Mouse (Mus musculus): ENCODE measurements around the gene Usp2. TPM values are rescaled to one million over a fixed set of nuclear protein-coding genes. Genes with fewer than 3 reads are reported as not detected.

The Usp2 gene
- polyA plus RNA-seq, 1 experiment from 2014 or later = 31.9 TPM

- WGBS = 69% methylated on average over 15 of the region's 15 CpGs
- ATAC-seq (replicated peaks; ENCODE audit: low FRiP score) = no peak
- H3K4me3 ChIP-seq (replicated peaks) = peak overlapping the region; percentile 65
- 0 out of 2 replicates have a peak overlapping the region, but pooled peaks have one; percentile 13 for H3K27ac ChIP-seq
- peak overlapping the region; percentile 73 for H3K9ac ChIP-seq
- H3K36me3 ChIP-seq = peaks cover 5% of the 10 kb centered on the region; the same call in 1 of the 2 replicates
- H3K4me1 ChIP-seq = peaks cover 81% of the 10 kb centered on the region
- peak overlapping the region; percentile 99 for H3K4me2 ChIP-seq
- peaks cover 20% of the 10 kb centered on the region for H3K27me3 ChIP-seq
- H3K9me3 ChIP-seq (replicated peaks) = no peaks in the 10 kb centered on the region
These were observed 19.2 kb downstream of the Usp2 start for GRCm38 (mm10) chr9:44085741-44086665.

- Histone ChIP-seq H3K27me3 (peaks cover 20% of the 10 kb centered on the region), H3K27ac (no peak overlapping the region), H3K4me3 (replicated peaks) (no peak overlapping the region), H3K9me3 (replicated peaks) (no peaks in the 10 kb centered on the region), H3K4me2 (peak overlapping the region; percentile 99), H3K36me3 (peaks cover 14% of the 10 kb centered on the region), H3K4me1 (peaks cover 76% of the 10 kb centered on the region), H3K9ac (no peak overlapping the region)
- WGBS = 44% methylated on average over 10 of the region's 10 CpGs
- no peak for ATAC-seq (replicated peaks; ENCODE audit: low FRiP score)
These were observed 20.1 kb downstream of the Usp2 start for GRCm38 (mm10) chr9:44086960-44087359.

GRCm38 (mm10) chr9:44087761-44088455 is 21.1 kb downstream of the Usp2 start:
- H3K4me3 ChIP-seq (replicated peaks) = 0 out of 2 replicates have a peak overlapping the region, but pooled peaks have one; percentile 7
- ATAC-seq (replicated peaks; ENCODE audit: low FRiP score) = no peak
- peaks cover 13% of the 10 kb centered on the region for H3K27me3 ChIP-seq
- 10% methylated on average over 15 of the region's 15 CpGs for WGBS
- H3K36me3 ChIP-seq = peaks cover 24% of the 10 kb centered on the region
- peaks cover 72% of the 10 kb centered on the region for H3K4me1 ChIP-seq
- peak overlapping the region; percentile 0; the same call in 1 of the 2 replicates for H3K9ac ChIP-seq
- peak overlapping the region; percentile 54 for H3K27ac ChIP-seq
- no peaks in the 10 kb centered on the region for H3K9me3 ChIP-seq (replicated peaks)
- peak overlapping the region; percentile 99 for H3K4me2 ChIP-seq

GRCm38 (mm10) chr9:44088877-44089608 is 22.2 kb downstream of the Usp2 start:
- Histone ChIP-seq H3K36me3 (peaks cover 30% of the 10 kb centered on the region), H3K27ac (no peak overlapping the region), H3K4me1 (peaks cover 63% of the 10 kb centered on the region), H3K27me3 (peaks cover 10% of the 10 kb centered on the region), H3K9ac (no peak overlapping the region), H3K9me3 (replicated peaks) (no peaks in the 10 kb centered on the region), H3K4me3 (replicated peaks) (no peak overlapping the region), H3K4me2 (0 out of 2 replicates have a peak overlapping the region, but pooled peaks have one; percentile 9)
- 53% methylated on average over 12 of the region's 12 CpGs for WGBS
- no peak for ATAC-seq (replicated peaks; ENCODE audit: low FRiP score)

GRCm38 (mm10) chr9:44093612-44094503 is 27.0 kb downstream of the Usp2 start:
- Histone ChIP-seq H3K4me2 (peak overlapping the region; percentile 24; the same call in 1 of the 2 replicates), H3K4me1 (peaks cover 27% of the 10 kb centered on the region), H3K36me3 (peaks cover 33% of the 10 kb centered on the region), H3K27ac (no peak overlapping the region), H3K9ac (no peak overlapping the region), H3K27me3 (no peaks in the 10 kb centered on the region), H3K4me3 (replicated peaks) (no peak overlapping the region), H3K9me3 (replicated peaks) (no peaks in the 10 kb centered on the region)
- ATAC-seq (replicated peaks; ENCODE audit: low FRiP score) = peak; percentile 69
- 32% methylated on average over 24 of the region's 24 CpGs for WGBS

- no peak overlapping the region for H3K9ac ChIP-seq
- H3K4me3 ChIP-seq (replicated peaks) = no peak overlapping the region
- H3K36me3 ChIP-seq = peaks cover 33% of the 10 kb centered on the region
- no peak for ATAC-seq (replicated peaks; ENCODE audit: low FRiP score)
- 84% methylated on average over 3 of the region's 3 CpGs for WGBS
- H3K27ac ChIP-seq = no peak overlapping the region
- no peak overlapping the region for H3K4me2 ChIP-seq
- peaks cover 18% of the 10 kb centered on the region for H3K4me1 ChIP-seq
- H3K9me3 ChIP-seq (replicated peaks) = no peaks in the 10 kb centered on the region
- H3K27me3 ChIP-seq = no peaks in the 10 kb centered on the region
These were observed 27.9 kb downstream of the Usp2 start for GRCm38 (mm10) chr9:44094737-44095136.

GRCm38 (mm10) chr9:44095781-44096180 is 29.0 kb downstream of the Usp2 start:
- Histone ChIP-seq H3K36me3 (peaks cover 36% of the 10 kb centered on the region), H3K9me3 (replicated peaks) (no peaks in the 10 kb centered on the region), H3K27ac (no peak overlapping the region), H3K9ac (no peak overlapping the region), H3K27me3 (no peaks in the 10 kb centered on the region), H3K4me1 (peaks cover 13% of the 10 kb centered on the region), H3K4me3 (replicated peaks) (no peak overlapping the region), H3K4me2 (no peak overlapping the region)
- WGBS = 92% methylated on average over 9 of the region's 9 CpGs
- no peak for ATAC-seq (replicated peaks; ENCODE audit: low FRiP score)

GRCm38 (mm10) chr9:44096536-44096935 is 29.7 kb downstream of the Usp2 start:
- no peak for ATAC-seq (replicated peaks; ENCODE audit: low FRiP score)
- H3K4me1 ChIP-seq = peaks cover 16% of the 10 kb centered on the region
- peaks cover 28% of the 10 kb centered on the region for H3K36me3 ChIP-seq
- WGBS = 47% methylated on average over 9 of the region's 9 CpGs
- H3K9me3 ChIP-seq (replicated peaks) = no peaks in the 10 kb centered on the region
- no peaks in the 10 kb centered on the region for H3K27me3 ChIP-seq
- H3K9ac ChIP-seq = no peak overlapping the region
- H3K4me3 ChIP-seq (replicated peaks) = no peak overlapping the region
- H3K4me2 ChIP-seq = no peak overlapping the region
- H3K27ac ChIP-seq = 0 out of 2 replicates have a peak overlapping the region, but pooled peaks have one; percentile 14

GRCm38 (mm10) chr9:44101490-44101889 is 34.7 kb downstream of the Usp2 start, which contains the start of gene Mfrp:
Mfrp (plus strand) TSS chr9:44101729.
- Histone ChIP-seq H3K36me3 (peaks cover 20% of the 10 kb centered on the region), H3K27me3 (no peaks in the 10 kb centered on the region), H3K27ac (0 out of 2 replicates have a peak within 1 kb of the TSS, but pooled peaks have one; percentile 13), H3K9ac (no peak within 1 kb of the TSS), H3K9me3 (replicated peaks) (no peaks in the 10 kb centered on the region), H3K4me3 (replicated peaks) (no peak within 1 kb of the TSS), H3K4me2 (peak within 1 kb of the TSS; percentile 12; the same call in 1 of the 2 replicates), H3K4me1 (peaks cover 23% of the 10 kb centered on the region)
- ATAC-seq (replicated peaks; ENCODE audit: low FRiP score) = peak; percentile 31; the same call in 1 of the 2 replicates
- 47% methylated on average over 9 of the region's 9 CpGs for WGBS

- Histone ChIP-seq H3K9ac (no peak overlapping the region), H3K4me1 (peaks cover 57% of the 10 kb centered on the region), H3K4me2 (no peak overlapping the region), H3K4me3 (replicated peaks) (no peak overlapping the region), H3K36me3 (peaks cover 35% of the 10 kb centered on the region), H3K27ac (no peak overlapping the region), H3K9me3 (replicated peaks) (no peaks in the 10 kb centered on the region), H3K27me3 (no peaks in the 10 kb centered on the region)
- no peak for ATAC-seq (replicated peaks; ENCODE audit: low FRiP score)
- WGBS = 89% methylated on average over 7 of the region's 7 CpGs
These were observed 38.1 kb downstream of the Usp2 start for GRCm38 (mm10) chr9:44104881-44105280.

- Histone ChIP-seq H3K27ac (no peak overlapping the region), H3K9me3 (replicated peaks) (no peaks in the 10 kb centered on the region), H3K27me3 (no peaks in the 10 kb centered on the region), H3K36me3 (peaks cover 36% of the 10 kb centered on the region), H3K4me2 (no peak overlapping the region), H3K4me3 (replicated peaks) (no peak overlapping the region), H3K4me1 (peaks cover 66% of the 10 kb centered on the region), H3K9ac (no peak overlapping the region)
- 79% methylated on average over 10 of the region's 10 CpGs for WGBS
- ATAC-seq (replicated peaks; ENCODE audit: low FRiP score) = no peak
These were observed 39.0 kb downstream of the Usp2 start for GRCm38 (mm10) chr9:44105781-44106180.

All from kidney, embryonic 15.5 days (tissue).